Mouse (Mus musculus) urinary bladder, postnatal 14 days (tissue): ENCODE data around the gene Gm11172.
A peak's percentile ranks its signal among the peaks of the same experiment; 100 is the strongest.
"Not testable (repeated sequence)": the region's sequence is repeated elsewhere in the genome, so short reads cannot be mapped to it uniquely, and the experiment has no call there.

ENCODE experiments used
- DNase-seq: peaks from one replicate; pipeline ENCODE4 v3.0.0; 2021; ENCODE audit warnings: low spot score

The Gm11172 gene

GRCm38 (mm10) chr16:10834542-10834910 is 21.8 kb downstream of the Gm11172 start:
- DNase-seq, result no peak

- DNase-seq, result peak; percentile 88
These were observed 22.3 kb downstream of the Gm11172 start, which contains the start of gene Rmi2 for GRCm38 (mm10) chr16:10834911-10835587. Gene Rmi2 (plus strand): TSS chr16:10835059.

- DNase-seq, result no peak
These were observed 23.7 kb downstream of the Gm11172 start for GRCm38 (mm10) chr16:10836388-10836787.

- DNase-seq, result no peak
These were observed 24.5 kb downstream of the Gm11172 start for GRCm38 (mm10) chr16:10837250-10837649.

GRCm38 (mm10) chr16:10837903-10838302 is 25.2 kb downstream of the Gm11172 start:
- DNase-seq, result no peak

- DNase-seq, result peak; percentile 12
These were observed 26.0 kb downstream of the Gm11172 start for GRCm38 (mm10) chr16:10838487-10839245.

- DNase-seq, result no peak
These were observed 27.3 kb downstream of the Gm11172 start for GRCm38 (mm10) chr16:10840018-10840417.

GRCm38 (mm10) chr16:10842282-10842855 is 29.7 kb downstream of the Gm11172 start:
- no peak for DNase-seq

GRCm38 (mm10) chr16:10843486-10844318 is 31.0 kb downstream of the Gm11172 start:
- DNase-seq, result no peak

GRCm38 (mm10) chr16:10844319-10844670 is 31.6 kb downstream of the Gm11172 start:
- no peak for DNase-seq

- DNase-seq, result no peak
These were observed 33.2 kb downstream of the Gm11172 start for GRCm38 (mm10) chr16:10845952-10846351.

GRCm38 (mm10) chr16:10846503-10846902 is 33.8 kb downstream of the Gm11172 start:
- peak; percentile 77 for DNase-seq

- peak; percentile 83 for DNase-seq
These were observed 37.5 kb downstream of the Gm11172 start for GRCm38 (mm10) chr16:10849965-10850861.

- no peak for DNase-seq
These were observed 38.2 kb downstream of the Gm11172 start for GRCm38 (mm10) chr16:10850905-10851304.

GRCm38 (mm10) chr16:10852216-10852615 is 39.5 kb downstream of the Gm11172 start:
- not testable (repeated sequence) for DNase-seq

- no peak for DNase-seq
These were observed 47.1 kb downstream of the Gm11172 start for GRCm38 (mm10) chr16:10859726-10860245.

GRCm38 (mm10) chr16:10861408-10861807 is 48.7 kb downstream of the Gm11172 start:
- peak; percentile 41 for DNase-seq
